Mouse (Mus musculus) thymus, postnatal 14 days (tissue): ENCODE data around the gene Irx5.

Experiments used
- DNase-seq: peaks from one replicate; pipeline ENCODE4 v3.0.0; 2021

The Irx5 gene

DNA sequence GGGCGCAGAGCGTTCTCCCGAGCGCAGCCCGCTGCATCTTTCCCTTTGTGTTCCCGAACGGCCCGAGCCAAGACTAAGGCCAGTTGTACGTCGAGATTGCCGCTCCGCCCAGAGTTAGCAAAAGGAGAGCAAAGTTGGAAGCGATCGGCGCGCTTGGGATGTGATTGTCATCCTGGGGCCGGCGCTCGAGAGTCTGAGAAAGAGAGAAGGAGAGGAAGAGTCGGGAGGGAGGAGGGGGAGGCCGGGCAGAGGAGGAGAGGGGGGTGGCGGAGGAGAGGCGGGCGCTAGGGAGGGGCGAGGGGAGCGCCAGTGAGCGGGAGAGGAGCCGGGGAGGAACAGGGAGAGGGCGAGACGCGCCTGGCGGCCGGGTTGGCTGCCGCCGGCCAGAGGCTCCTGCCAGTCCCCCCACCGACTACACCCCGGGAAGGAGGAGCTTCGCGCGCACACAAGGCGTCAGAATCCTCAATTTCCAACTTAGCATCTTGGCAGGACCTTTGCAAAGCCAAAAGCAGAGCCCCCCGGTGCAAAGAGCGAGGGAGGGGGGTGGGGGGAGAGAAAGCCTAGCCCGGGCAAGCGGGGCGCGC is at the start of gene Irx5:
TSS of gene Irx5 (plus strand) at position 228 of the 584 bp plus-strand sequence.
- DNase-seq = peak; percentile 32

- no peak for DNase-seq
These were observed 45.2 kb upstream of the Irx5 start for GRCm38 (mm10) chr8:92312178-92312577.

DNA sequence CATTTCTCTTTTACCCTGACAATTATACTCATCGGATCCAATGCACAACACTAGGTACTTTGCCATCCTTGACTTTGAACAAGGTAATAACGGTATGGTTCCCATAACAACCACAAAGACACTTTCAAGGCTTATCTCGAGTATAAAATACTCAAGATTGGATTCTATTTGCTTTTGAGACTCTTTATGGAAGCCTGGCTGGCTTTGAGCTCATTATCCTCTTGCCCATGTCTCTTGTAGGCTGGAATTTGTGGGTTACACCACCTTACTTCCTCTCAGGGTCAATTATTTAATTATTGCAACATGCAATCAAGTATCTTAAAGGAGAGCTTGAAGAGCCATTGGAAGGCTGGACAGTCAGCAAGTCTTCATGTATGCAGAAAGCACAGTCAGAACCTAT is 43.7 kb upstream of the Irx5 start:
- DNase-seq = no peak

DNA sequence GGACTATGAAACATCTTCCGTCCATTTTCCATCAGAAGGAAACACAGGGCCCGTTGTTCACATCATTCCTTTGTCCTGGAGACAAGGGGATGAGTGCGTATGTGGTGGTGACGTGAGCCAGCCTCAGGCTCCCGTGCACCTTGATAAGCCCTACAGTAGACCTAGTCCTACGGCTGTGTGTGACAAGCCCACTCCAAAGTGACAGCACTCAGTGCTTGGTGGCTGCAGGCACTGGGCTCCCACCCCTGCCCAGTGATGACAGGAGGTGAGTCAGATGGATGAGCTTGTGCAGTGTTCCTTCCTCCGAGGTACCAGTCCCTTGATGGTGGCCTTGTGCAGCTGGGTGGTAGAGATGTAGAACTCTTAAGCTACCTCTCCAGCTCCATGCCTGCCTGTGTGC is 33.7 kb upstream of the Irx5 start:
- no peak for DNase-seq

- no peak for DNase-seq
These were observed 30.2 kb upstream of the Irx5 start for GRCm38 (mm10) chr8:92327176-92327575.

DNA sequence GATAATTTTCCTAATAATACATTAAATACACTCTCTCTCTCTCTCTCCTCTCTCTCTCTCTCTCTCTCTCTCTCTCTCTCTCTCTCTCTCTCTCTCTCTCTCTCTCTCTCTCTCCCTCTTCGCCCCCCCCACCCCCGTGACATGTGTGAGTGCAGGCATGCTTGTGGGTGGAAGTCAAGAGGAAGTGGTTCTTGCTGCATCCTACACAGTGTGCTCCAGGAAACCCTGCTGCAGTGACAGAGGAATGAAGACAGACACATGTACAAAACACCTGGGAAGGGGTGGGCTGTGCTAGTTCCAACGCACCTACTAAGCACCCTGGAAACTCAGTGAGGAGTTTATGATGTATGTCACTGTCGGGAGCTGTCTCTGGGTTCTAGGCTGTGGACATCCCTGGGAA is 28.2 kb upstream of the Irx5 start:
- DNase-seq = peak; percentile 31

GRCm38 (mm10) chr8:92331811-92332210 is 25.6 kb upstream of the Irx5 start:
- DNase-seq = no peak

DNA sequence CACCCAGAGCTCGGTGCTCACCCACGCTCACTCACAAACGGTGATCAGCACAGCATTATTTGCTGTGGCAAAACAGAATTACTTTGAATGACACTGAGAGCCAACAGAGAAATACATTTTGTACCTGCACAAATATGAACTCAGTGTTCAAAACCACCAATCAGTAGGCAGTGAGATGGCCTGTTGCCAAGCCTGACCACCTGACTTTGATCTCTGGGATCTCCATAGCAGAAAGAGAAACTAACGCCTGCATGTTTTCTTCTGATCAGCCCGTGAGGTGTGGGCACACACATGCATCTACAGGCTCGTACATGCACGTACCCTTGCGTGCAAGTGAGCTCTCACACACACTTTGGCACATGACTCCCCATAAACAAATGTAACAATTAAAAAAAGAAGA is 24.0 kb upstream of the Irx5 start:
- DNase-seq = no peak

DNA sequence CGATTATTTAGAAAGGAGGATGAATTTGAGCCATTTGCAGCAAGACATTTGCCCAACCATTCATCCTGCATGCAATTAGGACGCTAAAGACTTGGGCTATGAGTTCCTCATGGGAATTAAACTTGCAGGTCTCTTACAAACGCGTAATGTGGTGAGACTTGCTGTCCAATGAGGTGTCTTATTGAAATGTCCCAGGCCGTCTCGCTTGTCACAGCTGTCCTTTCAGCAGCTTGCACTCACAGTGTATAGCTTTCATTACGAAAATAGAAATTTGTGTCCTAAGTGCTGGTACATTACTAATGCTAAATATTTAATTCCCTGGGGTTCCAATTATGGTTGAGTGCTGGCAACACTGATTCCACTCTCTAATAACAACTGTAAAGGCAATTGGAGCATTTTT is 22.3 kb upstream of the Irx5 start:
- no peak for DNase-seq

DNA sequence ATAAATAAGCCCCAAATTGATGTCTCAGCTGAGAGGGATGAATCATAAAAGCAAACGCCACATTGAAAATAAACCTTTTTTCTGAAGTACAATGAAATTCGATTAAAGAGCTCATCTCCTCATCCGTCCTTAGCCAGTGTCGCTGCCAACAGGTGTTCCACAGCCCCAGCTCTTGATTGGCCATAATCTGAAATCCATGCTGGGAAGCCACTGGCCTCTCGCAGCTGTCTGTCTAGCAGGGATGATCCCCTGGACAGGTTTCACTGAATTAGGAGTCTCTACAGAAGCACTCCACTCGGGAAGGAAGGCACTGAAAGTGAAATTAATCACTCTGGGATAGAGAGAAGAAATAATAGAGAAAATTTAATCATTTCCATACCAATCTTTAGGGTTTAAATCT is 21.4 kb upstream of the Irx5 start:
- no peak for DNase-seq

DNA sequence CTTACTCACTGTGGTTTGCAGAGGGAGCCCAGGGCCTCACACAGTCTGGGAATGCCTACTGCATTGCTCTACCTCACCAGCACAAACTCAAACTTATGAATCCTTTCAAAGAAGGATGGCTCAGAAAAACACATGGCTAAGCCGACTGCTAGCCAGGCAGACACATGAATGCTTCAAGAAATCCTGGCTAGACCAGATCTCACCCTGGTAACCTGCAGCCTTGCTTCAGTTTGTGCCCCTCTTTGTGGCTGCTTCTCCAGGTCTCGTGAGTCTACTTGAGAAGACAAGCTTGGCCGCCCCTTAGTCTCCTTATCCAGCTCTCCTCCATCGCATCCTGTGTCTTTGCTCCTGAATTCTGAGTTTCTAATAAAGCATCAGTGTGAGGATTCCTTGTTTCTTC is 13.9 kb upstream of the Irx5 start:
- no peak for DNase-seq

- DNase-seq = no peak
These were observed 7.4 kb upstream of the Irx5 start for GRCm38 (mm10) chr8:92349898-92350486.

DNA sequence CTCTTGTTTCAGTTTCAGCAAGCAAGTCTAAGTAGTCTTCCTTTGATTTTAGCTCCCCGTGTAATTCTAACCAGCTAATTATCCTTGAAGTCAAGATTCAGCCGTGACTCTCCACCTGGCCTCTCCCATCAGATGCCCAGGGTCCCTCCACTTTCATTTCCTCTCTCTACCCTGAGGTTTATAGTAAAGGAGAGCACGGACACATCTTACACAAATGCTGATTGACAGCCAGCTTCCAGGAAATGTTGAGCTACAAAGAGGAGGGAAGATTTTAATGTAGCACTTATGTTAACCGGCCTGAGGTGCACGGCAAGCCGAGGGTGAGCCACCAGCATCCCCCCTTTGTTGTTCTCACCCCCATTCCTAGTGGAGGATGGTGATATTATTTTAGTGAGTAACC is 4.0 kb upstream of the Irx5 start:
- DNase-seq = no peak

DNA sequence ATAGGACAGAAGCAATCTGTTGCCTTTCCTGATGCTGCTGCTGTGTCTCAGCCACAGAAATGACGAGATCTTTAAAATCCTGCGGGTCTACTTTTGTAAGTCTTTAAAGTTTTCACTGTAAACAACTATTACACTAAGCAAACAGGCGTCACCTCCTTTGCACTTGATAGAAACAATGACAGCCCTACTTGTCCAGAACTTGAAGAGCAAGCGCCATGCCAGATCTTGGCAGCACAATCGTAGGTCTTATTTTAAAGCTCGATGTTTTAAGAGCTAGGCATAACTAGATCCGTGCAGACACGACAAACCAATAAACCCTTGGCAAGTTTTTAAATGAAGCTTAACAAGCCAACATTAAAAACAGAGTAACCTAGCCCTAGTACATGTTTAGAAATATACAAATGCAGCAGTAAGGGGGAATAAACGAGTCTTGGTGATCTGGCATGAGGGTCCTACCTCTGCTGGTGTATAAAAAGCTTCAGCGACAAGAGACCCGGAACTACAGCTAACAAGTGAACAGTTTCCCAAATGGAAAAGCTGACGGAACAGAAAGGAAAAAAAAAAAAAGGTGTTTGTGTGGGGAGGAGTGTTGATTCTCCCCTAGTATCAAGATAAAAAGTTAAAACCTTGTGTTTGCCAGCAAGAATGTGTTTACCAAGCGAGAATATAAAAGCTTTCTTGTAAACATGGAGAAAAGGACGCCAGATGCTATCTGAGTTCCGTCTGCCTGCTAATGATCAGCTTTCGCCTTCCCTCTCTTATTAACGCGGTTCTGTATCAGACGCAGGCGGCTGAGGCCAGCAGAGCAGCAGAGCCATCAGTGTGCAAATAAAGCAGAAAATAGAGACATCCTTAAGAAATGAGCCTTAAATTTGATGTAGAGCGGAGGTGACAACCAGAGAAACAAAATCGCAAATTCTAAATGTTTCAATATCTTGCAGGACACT is 2.6 kb upstream of the Irx5 start:
- DNase-seq = no peak

- DNase-seq = peak; percentile 95
These were observed 1.5 kb upstream of the Irx5 start for GRCm38 (mm10) chr8:92355701-92356612.

DNA sequence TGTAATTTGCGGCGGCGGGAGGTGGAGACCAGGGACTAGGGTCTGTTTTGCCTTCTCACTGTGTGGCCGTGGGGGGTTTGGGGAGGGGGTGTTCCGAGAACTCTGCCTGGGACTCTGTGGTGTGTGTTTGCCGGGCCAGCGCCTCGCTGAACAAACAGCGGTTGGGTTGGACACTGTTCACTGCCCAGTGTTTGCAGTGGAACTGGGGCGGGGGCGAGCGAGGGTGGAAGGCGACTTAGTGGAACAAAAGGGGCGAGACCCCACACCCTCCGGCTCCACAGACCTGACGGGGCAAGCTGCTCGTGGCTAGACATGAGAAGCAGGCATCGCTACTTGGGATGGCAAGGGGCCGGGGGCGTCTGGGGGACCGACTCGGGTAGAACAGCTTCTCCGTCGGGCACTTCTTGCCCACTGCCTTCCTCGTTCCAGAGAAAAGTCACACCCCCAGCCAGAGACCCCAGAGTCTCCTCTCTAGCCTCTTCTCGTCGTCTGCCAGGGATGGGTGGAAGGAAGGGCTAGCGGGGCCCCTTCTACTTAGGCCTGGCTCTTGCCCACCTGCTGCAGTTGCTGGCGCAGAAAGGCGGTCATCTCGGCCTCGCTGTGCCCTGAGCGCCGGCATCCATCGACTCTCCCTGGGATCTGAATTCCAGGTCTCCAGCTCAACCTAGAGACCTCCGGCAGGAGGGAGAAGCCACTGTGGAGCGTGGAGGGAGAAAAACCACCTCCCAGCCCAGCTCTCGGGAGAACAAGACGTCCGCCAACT is 631 bp upstream of the Irx5 start:
- no peak for DNase-seq

GRCm38 (mm10) chr8:92358141-92358999 is 945 bp downstream of the Irx5 start:
- DNase-seq = peak; percentile 6

GRCm38 (mm10) chr8:92359000-92359832 is 1.8 kb downstream of the Irx5 start:
- DNase-seq = no peak

DNA sequence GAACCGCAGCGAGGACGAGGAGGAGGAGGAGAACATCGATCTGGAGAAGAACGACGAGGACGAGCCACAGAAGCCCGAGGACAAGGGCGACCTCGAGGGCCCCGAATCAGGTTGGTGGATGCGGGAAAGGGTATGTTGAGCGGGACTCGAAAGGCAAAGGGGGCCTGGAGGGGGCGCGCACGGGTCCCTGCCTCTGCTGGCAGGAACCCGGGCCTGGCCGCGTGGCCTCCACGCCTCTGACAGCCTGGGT is 2.3 kb downstream of the Irx5 start:
- DNase-seq = peak; percentile 35

DNA sequence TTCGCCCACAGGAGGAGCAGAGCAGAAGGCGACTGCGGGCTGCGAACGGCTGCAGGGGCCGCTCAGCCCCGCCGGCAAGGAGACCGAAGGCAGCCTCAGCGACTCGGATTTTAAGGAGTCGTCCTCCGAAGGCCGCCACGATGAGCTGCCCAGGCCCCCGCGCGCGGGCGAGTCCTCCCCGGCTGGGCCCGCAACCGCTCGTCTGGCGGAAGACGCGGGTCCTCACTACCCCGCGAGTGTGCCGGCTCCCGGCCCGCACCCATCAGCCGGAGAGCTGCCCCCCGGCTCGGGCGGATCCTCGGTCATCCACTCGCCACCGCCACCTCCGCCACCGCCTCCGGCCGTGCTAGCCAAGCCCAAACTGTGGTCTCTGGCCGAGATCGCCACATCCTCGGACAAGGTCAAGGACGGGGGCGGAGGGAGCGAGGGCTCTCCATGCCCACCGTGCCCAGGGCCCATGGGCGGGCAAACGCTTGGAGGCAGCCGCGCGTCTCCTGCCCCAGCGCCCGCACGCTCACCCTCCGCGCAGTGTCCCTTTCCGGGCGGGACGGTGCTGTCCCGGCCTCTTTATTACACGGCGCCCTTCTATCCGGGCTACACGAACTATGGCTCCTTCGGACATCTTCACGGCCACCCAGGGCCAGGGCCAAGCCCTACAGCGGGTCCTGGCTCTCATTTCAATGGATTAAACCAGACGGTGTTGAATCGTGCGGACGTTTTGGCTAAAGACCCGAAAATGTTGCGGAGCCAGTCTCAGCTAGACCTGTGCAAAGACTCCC is 2.8 kb downstream of the Irx5 start:
- peak; percentile 8 for DNase-seq
